Mouse (Mus musculus) embryo, embryonic 9.5 days (tissue): ENCODE data around the gene Gm9999.

Experiments used
- DNase-seq: peaks from one replicate; pipeline ENCODE4 v3.0.0-alpha.2; 2017; ENCODE audit errors: extremely low spot score

Gm9999 gene

DNA sequence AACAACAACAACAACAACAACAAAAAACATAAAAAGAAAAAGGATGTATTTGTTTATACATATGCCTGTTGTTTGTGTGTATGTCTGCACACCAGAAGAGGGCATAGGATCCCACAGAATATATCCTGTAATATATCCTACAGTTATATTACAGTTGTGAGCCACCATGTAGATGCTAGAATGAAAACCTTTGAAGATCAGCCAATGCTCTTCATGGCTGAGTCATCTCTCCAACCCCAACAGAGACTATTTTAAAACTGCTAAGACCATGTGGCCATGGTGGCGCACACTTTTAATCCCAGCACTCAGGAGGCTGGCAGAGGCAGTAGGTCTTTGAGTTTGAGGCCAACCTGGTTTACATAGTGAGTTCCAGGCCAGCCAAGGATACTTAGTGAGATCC, 44.1 kb downstream of the Gm9999 start:
- DNase-seq: no peak

DNA sequence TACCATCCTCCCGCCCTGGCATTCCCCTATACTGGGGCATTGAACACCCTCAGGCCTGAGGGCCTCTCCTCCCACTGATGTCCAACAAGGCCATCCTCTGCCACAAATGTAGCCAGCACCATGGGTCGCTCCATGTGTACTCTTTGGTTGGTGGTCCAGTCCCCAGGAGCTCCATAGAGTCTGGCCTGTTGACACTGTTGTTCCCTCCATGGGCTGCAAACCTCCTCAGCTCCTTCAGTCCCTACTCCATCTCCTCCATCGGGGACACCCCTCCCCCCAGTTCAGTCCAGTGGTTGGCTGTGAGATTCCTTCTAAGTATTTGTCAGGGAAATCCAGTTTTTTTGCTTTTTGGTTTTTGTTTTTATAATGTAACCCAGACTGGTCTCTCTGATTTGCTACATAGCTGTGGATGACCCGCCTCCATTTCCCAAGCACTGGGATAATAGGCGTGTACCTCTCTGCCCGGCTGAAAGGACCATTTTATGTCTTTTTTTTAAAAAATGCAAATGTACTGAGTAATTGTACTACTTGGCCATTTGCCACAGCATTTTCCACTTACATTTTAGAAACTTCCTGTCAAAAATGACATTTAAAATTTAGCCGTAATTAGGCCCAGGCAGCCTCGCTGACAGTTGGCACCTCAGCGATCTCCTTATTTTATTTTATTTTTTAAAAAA, 47.3 kb downstream of the Gm9999 start:
- no peak for DNase-seq

- no peak for DNase-seq
Observed at GRCm38 (mm10) chr7:47031371-47031770, 48.0 kb downstream of the Gm9999 start.

DNA sequence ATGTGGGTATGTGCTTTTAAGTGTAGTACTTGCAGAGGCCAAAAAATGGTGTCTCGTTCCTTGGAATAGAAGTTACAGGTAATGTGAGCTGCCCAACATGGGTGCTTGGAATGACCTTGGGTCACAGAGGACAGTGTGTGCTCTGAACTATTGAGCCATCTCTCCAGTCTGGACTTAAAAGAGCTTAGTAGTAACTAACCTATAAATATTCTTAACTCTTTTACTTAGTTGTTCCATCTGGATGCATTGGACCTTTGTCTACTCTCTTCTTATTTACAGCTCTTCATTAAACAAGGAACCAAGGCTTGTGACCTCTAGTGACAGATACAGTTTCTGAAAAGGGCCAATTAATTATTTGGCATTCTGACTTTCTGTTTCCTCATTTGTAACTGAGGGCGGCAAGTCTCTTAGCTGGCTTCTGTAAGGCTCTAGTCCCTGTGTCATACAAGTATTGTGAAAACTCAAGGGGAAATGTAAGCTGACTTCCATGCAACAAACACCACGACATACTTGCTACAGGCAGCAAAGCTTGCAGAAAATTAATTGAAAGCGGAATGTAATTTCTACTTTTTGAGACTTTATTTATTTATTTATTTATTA, 51.5 kb downstream of the Gm9999 start:
- DNase-seq: no peak

DNA sequence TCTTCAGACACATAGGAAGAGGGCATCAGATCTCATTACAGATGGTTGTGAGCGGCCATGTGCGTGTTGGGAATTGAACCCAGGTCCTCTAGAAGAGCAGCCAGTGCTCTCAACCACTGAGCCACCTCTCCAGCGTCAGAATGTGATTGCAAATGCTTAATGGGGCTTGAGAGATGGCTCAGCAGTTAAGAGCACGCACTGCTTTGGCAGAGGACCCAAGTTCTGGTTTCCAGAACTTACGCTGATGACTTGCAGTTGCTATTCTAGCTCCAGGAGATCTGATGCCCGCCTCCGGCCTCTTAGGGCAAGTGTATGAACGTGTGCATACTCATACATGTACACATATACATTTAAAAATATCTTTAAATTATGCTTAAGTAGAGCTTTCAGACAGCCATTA, 52.0 kb downstream of the Gm9999 start:
- no peak for DNase-seq
